Mouse (Mus musculus): ENCODE results near the gene Plekhg6. TPM values are rescaled to one million over a fixed set of nuclear protein-coding genes. Genes with fewer than 3 reads are reported as not detected.

The Plekhg6 gene
- 0.07 TPM in 2 replicates for polyA plus RNA-seq (2016; fragmentation: Nextera tagmentation; extraction: Ambion mirVana)

- H3K4me1 ChIP-seq: peaks cover 33% of the 10 kb centered on the region
- 9% methylated on average over 39 of the region's 40 CpGs for WGBS
- peaks cover 67% of the 10 kb centered on the region for H3K27me3 ChIP-seq (ENCODE audit: poor library complexity, severe bottlenecking)
- H3K36me3 ChIP-seq (replicated peaks): no peaks in the 10 kb centered on the region
- no peak for DNase-seq (ENCODE audit: extremely low spot score, low spot score)
- H3K4me3 ChIP-seq: peak within 1 kb of the TSS; percentile 49
- H3K9me3 ChIP-seq: no peaks in the 10 kb centered on the region
- H3K27ac ChIP-seq: no peak within 1 kb of the TSS
Measured at GRCm38 (mm10) chr6:125380372-125381360, at the start of gene Plekhg6. TSS of gene Plekhg6 (minus strand) at chr6:125380793.

- H3K27ac ChIP-seq: no peak overlapping the region
- no peak for DNase-seq (ENCODE audit: extremely low spot score, low spot score)
- H3K27me3 ChIP-seq (ENCODE audit: poor library complexity, severe bottlenecking): no peaks in the 10 kb centered on the region
- no peaks in the 10 kb centered on the region for H3K36me3 ChIP-seq (replicated peaks)
- WGBS: 92% methylated on average over 6 of the region's 6 CpGs
- H3K4me1 ChIP-seq: peaks cover 29% of the 10 kb centered on the region
- H3K4me3 ChIP-seq: no peak overlapping the region
- no peaks in the 10 kb centered on the region for H3K9me3 ChIP-seq
Measured at GRCm38 (mm10) chr6:125429741-125430140, 49.1 kb upstream of the Plekhg6 start.

GRCm38 (mm10) chr6:125426383-125427360 lies 46.1 kb upstream of the Plekhg6 start:
- Histone ChIP-seq H3K27me3 (ENCODE audit: poor library complexity, severe bottlenecking) (peaks cover 14% of the 10 kb centered on the region; the same call in 1 of the 2 replicates), H3K27ac (peak overlapping the region; percentile 90), H3K4me3 (peak overlapping the region; percentile 63), H3K9me3 (no peaks in the 10 kb centered on the region), H3K36me3 (replicated peaks) (no peaks in the 10 kb centered on the region), H3K4me1 (peaks cover 49% of the 10 kb centered on the region)
- peak; percentile 85 for DNase-seq (ENCODE audit: extremely low spot score, low spot score)
- WGBS: 3% methylated on average over 25 of the region's 25 CpGs

- no peak overlapping the region for H3K4me3 ChIP-seq
- 53% methylated on average over 15 of the region's 15 CpGs for WGBS
- no peak overlapping the region for H3K27ac ChIP-seq
- H3K4me1 ChIP-seq: peaks cover 43% of the 10 kb centered on the region
- H3K27me3 ChIP-seq (ENCODE audit: poor library complexity, severe bottlenecking): peaks cover 14% of the 10 kb centered on the region; the same call in 1 of the 2 replicates
- no peak for DNase-seq (ENCODE audit: extremely low spot score, low spot score)
- no peaks in the 10 kb centered on the region for H3K9me3 ChIP-seq
- H3K36me3 ChIP-seq (replicated peaks): no peaks in the 10 kb centered on the region
Measured at GRCm38 (mm10) chr6:125425205-125426090, 44.9 kb upstream of the Plekhg6 start.

- no peaks in the 10 kb centered on the region for H3K36me3 ChIP-seq (replicated peaks)
- DNase-seq (ENCODE audit: extremely low spot score, low spot score): no peak
- H3K27ac ChIP-seq: no peak overlapping the region
- H3K9me3 ChIP-seq: no peaks in the 10 kb centered on the region
- no peak overlapping the region for H3K4me3 ChIP-seq
- WGBS: 77% methylated on average over 3 of the region's 3 CpGs
- peaks cover 39% of the 10 kb centered on the region for H3K4me1 ChIP-seq
- peaks cover 18% of the 10 kb centered on the region; the same call in 1 of the 2 replicates for H3K27me3 ChIP-seq (ENCODE audit: poor library complexity, severe bottlenecking)
Measured at GRCm38 (mm10) chr6:125424156-125424555, 43.6 kb upstream of the Plekhg6 start.

- no peak overlapping the region for H3K4me3 ChIP-seq
- peaks cover 39% of the 10 kb centered on the region for H3K4me1 ChIP-seq
- no peaks in the 10 kb centered on the region for H3K9me3 ChIP-seq
- WGBS: 38% methylated on average over 13 of the region's 13 CpGs
- H3K27me3 ChIP-seq (ENCODE audit: poor library complexity, severe bottlenecking): peaks cover 18% of the 10 kb centered on the region; the same call in 1 of the 2 replicates
- no peak for DNase-seq (ENCODE audit: extremely low spot score, low spot score)
- H3K36me3 ChIP-seq (replicated peaks): no peaks in the 10 kb centered on the region
- H3K27ac ChIP-seq: no peak overlapping the region
Measured at GRCm38 (mm10) chr6:125423507-125423906, 42.9 kb upstream of the Plekhg6 start.

GRCm38 (mm10) chr6:125423099-125423498 lies 42.5 kb upstream of the Plekhg6 start:
- peak overlapping the region; percentile 44 for H3K4me3 ChIP-seq
- H3K4me1 ChIP-seq: peaks cover 39% of the 10 kb centered on the region
- WGBS: 39% methylated on average over 3 of the region's 3 CpGs
- DNase-seq (ENCODE audit: extremely low spot score, low spot score): no peak
- H3K9me3 ChIP-seq: no peaks in the 10 kb centered on the region
- no peaks in the 10 kb centered on the region for H3K36me3 ChIP-seq (replicated peaks)
- H3K27ac ChIP-seq: no peak overlapping the region
- peaks cover 20% of the 10 kb centered on the region for H3K27me3 ChIP-seq (ENCODE audit: poor library complexity, severe bottlenecking)

GRCm38 (mm10) chr6:125422051-125422822 lies 41.6 kb upstream of the Plekhg6 start:
- DNase-seq (ENCODE audit: extremely low spot score, low spot score): peak; percentile 76
- 33% methylated on average over 19 of the region's 20 CpGs for WGBS
- Histone ChIP-seq H3K4me1 (peaks cover 37% of the 10 kb centered on the region), H3K4me3 (peak overlapping the region; percentile 44), H3K9me3 (no peaks in the 10 kb centered on the region), H3K27me3 (ENCODE audit: poor library complexity, severe bottlenecking) (peaks cover 25% of the 10 kb centered on the region), H3K27ac (peak overlapping the region; percentile 56; the same call in 1 of the 2 replicates), H3K36me3 (replicated peaks) (no peaks in the 10 kb centered on the region)

- no peak overlapping the region for H3K4me3 ChIP-seq
Measured at GRCm38 (mm10) chr6:125420458-125421063, 40.0 kb upstream of the Plekhg6 start.

GRCm38 (mm10) chr6:125418744-125419143 lies 38.2 kb upstream of the Plekhg6 start:
- H3K4me3 ChIP-seq: no peak overlapping the region
- 14% methylated on average over 9 of the region's 9 CpGs for WGBS

More at GRCm38 (mm10) chr6:125420458-125421063, 40.0 kb upstream of the Plekhg6 start:
- 83% methylated on average over 16 of the region's 16 CpGs for WGBS
- H3K27me3 ChIP-seq (ENCODE audit: poor library complexity, severe bottlenecking): peaks cover 25% of the 10 kb centered on the region
- peaks cover 25% of the 10 kb centered on the region for H3K4me1 ChIP-seq
- no peak overlapping the region for H3K27ac ChIP-seq
- H3K9me3 ChIP-seq: no peaks in the 10 kb centered on the region
- no peak for DNase-seq (ENCODE audit: extremely low spot score, low spot score)
- H3K36me3 ChIP-seq (replicated peaks): no peaks in the 10 kb centered on the region

GRCm38 (mm10) chr6:125413326-125413725 lies 32.7 kb upstream of the Plekhg6 start:
- no peaks in the 10 kb centered on the region for H3K9me3 ChIP-seq
- H3K27me3 ChIP-seq (ENCODE audit: poor library complexity, severe bottlenecking): peaks cover 7% of the 10 kb centered on the region
- no peak for DNase-seq (ENCODE audit: extremely low spot score, low spot score)
- no peak overlapping the region for H3K27ac ChIP-seq
- no peaks in the 10 kb centered on the region for H3K4me1 ChIP-seq
- 87% methylated on average over 9 of the region's 9 CpGs for WGBS
- no peak overlapping the region for H3K4me3 ChIP-seq
- H3K36me3 ChIP-seq (replicated peaks): no peaks in the 10 kb centered on the region

More at GRCm38 (mm10) chr6:125418744-125419143, 38.2 kb upstream of the Plekhg6 start:
- Histone ChIP-seq H3K27ac (no peak overlapping the region), H3K36me3 (replicated peaks) (no peaks in the 10 kb centered on the region), H3K4me1 (peaks cover 17% of the 10 kb centered on the region), H3K9me3 (no peaks in the 10 kb centered on the region), H3K27me3 (ENCODE audit: poor library complexity, severe bottlenecking) (peaks cover 19% of the 10 kb centered on the region)
- DNase-seq (ENCODE audit: extremely low spot score, low spot score): peak; percentile 79
